Mouse (Mus musculus): Measurements from ENCODE around the gene Kif26a.

- TF ChIP-seq CTCF (IDR thresholded peaks at IDR 0.05; ENCODE audit: control insufficient read depth, insufficient read depth, insufficient replicate concordance, low read depth, low read length) (no peak), POLR2A (IDR thresholded peaks at IDR 0.05; ENCODE audit: control insufficient read depth, low read depth, low read length) (no peak)
These were observed 26.2 kb downstream of the Kif26a start for GRCm38 (mm10) chr12:112172214-112172613.

Measured in testis, adult 2 months (tissue).